Mouse (Mus musculus) cerebellum, adult 2 months (tissue): ENCODE results near the gene Itpripl2.

ENCODE experiments used
- CTCF ChIP-seq: fragments of 200-500 bp; IDR thresholded peaks from 2 replicates; pipeline ENCODE4 v1.5.1; 2011; ENCODE audit warnings: low read depth, mild to moderate bottlenecking, control low read depth, low read length, moderate library complexity, borderline replicate concordance; ENCODE audit not compliant: insufficient read depth
- POLR2A ChIP-seq: fragments of 200-500 bp; IDR thresholded peaks from 2 replicates; pipeline ENCODE4 v1.6.1; 2011; ENCODE audit warnings: low read length, control low read depth, borderline replicate concordance; ENCODE audit not compliant: insufficient read depth

- TF ChIP-seq CTCF (no peak), POLR2A (no peak)
These were observed 16.6 kb downstream of the Itpripl2 start for GRCm38 (mm10) chr7:118475008-118475705.
